Mouse (Mus musculus) splenic B cell, adult 2 months (primary cell): Measurements from ENCODE around the gene Fntb.
"Not testable (repeated sequence)": the region's sequence is repeated elsewhere in the genome, so short reads cannot be mapped to it uniquely, and the experiment has no call there.

ENCODE experiments used
- DNase-seq: peaks from one replicate; pipeline ENCODE4 v3.0.0-alpha.2; 2011; ENCODE audit warnings: low read depth, low spot score
- H3K27me3 ChIP-seq: 2 replicates; pipeline ENCODE4 v1.6.1; 2012; ENCODE audit warnings: mild to moderate bottlenecking, low read length, moderate library complexity, mixed read lengths; ENCODE audit not compliant: control insufficient read depth, poor library complexity, insufficient read depth, severe bottlenecking
- H3K36me3 ChIP-seq: 2 replicates; pipeline ENCODE4 v1.6.1; 2012; ENCODE audit warnings: mild to moderate bottlenecking, low read length, moderate library complexity, mixed read lengths; ENCODE audit not compliant: control insufficient read depth, poor library complexity, insufficient read depth, severe bottlenecking

Gene Fntb

DNA sequence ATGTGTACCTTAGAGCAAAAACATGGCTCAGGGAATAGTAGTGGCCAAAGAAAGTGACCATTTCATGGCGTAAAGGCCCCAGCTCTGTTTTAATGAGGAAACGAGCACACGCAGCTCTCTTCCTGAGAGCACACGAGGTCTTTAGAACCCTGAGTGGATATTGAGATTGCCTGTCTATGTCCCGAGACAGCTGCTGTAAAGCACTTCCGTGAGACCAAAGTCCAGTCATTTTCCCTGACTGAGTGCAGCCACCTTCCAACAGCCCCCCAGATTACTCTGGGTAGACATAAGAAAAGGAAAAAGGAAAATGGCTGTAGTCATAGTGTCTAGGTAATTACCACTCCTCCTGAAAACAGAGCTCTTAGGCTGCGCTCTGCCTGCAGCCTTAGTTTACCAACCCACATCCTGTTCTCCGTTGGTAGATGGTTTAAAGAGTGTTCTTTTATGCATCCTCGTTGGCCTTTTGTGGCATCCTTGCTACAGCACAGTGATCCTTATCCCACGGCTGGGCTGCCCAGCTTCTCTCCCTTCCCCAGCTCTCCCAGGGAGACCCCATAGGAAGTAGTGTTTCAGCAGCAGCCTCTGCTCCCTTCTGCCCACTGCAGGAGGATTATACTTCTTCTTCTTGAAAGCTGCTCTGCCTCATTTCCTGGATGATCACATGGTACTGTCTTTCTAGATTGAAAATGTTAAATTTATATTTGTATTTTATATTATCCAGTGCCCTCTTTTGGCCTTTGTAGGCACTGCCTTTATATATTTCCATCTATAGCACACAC, 13.1 kb downstream of the Fntb start:
- Histone ChIP-seq H3K36me3 (peaks cover 9% of the 10 kb centered on the region; the same call in 1 of the 2 replicates), H3K27me3 (no peaks in the 10 kb centered on the region)
- DNase-seq = peak; percentile 32

DNA sequence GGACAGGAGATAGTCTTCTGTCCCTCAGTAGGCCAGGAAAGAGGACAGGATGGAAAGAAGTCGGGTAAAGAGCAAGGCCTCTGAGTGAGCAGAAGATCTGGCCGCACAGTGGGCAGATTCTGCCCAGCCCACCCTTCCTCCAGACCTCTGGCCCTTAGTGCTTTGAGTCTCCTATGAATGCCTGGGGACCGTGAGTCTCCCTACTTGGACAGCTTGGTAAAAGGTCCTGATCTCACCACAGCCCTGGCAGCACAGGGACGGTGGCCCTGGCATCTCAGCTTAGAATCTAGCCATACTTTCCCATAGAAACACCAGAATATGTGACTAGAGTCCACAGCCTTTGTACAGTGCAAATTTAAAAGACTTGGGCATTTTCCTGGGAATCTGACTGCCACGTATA, 14.6 kb downstream of the Fntb start:
- no peak for DNase-seq
- Histone ChIP-seq H3K36me3 (peaks cover 9% of the 10 kb centered on the region; the same call in 1 of the 2 replicates), H3K27me3 (no peaks in the 10 kb centered on the region)

DNA sequence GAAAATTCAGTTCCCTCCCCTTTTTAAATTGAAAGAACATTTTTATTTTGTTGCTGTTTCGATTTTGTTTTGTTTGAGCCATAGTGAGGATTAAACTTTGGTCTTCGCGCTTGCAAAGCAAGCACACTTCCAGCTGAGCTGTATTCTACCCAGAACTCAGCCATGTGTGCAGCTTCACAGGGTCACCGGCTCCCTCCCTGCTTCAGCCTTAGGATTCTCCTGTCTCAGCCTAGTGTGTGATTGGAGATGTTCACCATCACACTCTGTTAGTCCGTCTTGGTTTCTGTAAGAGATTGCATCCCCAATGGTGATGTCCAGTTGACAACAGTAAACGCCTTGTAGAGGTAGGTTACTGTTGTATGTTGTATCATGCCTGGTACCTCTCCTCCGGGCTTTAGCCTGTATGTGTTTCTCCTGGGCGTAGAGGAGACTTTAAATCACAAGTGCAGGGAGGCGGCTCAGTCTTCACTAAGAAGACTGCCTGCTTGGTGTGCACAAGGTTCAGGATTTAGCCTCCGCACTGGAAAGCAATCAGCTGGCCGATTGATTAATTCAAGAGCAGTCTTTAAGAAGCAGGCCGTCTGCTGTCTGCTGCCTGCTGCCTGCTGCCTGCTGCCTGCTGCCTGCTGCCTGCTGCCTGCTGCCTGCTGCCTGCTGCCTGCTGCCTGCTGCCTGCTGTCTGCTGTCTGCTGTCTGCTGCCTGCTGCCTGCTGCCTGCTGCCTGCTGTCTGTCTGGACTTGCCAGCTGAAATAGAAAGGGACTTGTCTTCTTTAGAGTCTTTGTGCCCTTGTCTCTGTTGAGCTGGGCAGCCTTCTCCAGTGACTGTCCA, 15.5 kb downstream of the Fntb start:
- DNase-seq = no peak
- H3K36me3 ChIP-seq = peaks cover 5% of the 10 kb centered on the region; the same call in 1 of the 2 replicates
- no peaks in the 10 kb centered on the region for H3K27me3 ChIP-seq

DNA sequence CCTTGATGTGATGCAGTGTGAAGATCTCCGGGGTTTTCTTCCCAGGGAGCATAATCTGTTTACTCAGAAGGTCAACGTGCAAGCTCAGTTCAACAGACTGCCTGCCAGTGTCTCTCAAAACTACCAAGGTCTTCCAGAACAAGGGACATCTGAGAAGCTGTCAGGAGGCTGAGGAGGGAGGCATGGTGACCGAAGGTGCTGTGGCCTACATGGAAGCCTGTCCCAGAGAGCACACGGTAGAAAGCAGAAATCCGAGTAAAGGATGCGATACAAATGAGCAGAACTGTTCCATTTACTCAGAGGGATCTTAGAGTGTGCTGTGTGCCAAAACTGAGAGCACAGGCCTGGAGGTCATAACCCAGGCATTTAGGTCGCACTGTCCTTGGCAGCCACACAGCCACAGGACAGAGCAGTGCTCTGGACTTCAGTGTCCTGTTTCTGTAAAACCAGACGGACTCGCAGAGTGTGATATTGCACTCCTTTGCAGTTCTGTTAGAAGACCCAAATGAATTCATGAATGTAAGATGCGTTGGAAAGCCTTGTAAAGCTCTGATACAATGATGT, 18.7 kb downstream of the Fntb start:
- Histone ChIP-seq H3K27me3 (no peaks in the 10 kb centered on the region), H3K36me3 (peaks cover 4% of the 10 kb centered on the region; the same call in 1 of the 2 replicates)
- DNase-seq = no peak

DNA sequence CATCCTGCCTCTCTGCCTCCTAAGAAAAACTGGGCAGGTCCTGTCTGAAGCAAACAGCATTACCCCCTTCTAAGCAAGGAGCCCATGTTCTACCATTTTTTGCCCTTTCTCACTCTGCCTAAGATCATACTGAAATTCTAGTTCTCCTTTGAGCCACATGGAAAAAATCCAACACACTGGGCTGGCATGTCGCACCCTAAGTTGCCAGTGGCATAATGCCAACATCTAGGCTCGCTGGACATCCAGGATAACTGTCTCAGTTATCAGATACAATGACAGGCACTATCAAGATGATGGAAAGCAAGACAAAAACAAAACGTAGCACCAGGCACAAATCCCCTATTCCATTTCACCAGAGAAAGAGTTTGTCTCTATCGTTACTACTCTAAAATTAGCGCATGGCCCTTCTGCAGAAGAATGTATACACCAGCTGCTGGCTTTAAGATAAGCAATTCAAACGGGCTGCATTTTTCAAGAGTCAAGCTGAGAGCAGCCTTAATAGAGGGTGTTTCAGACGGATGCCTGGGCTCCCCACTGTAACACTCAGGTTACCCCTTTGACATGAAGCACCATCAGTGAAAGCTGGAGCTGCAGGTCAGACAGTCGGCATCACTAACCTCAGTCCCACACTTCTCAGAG, 25.2 kb downstream of the Fntb start:
- Histone ChIP-seq H3K27me3 (no peaks in the 10 kb centered on the region), H3K36me3 (no peaks in the 10 kb centered on the region)
- no peak for DNase-seq

DNA sequence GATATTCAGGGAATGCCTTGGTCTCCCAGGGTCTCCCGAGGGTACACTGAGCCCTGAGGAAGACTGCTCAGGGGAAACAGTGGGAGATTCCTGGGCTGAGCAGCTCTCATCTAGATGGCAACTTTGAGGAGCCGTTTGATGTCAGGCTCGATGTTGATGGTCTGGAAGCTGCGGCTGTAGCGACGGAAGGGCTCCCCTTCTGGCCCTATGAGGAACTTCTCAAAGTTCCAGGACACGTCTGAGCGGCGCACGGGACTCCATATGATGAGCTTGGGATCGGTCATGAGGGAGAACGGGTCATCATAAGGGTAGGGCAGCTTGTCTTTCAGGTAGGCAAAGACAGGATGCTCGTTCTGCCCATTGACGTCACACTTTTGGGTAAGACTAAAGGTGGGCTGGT, 27.2 kb downstream of the Fntb start:
- H3K27me3 ChIP-seq, H3K36me3 ChIP-seq, DNase-seq: not testable (repeated sequence)

DNA sequence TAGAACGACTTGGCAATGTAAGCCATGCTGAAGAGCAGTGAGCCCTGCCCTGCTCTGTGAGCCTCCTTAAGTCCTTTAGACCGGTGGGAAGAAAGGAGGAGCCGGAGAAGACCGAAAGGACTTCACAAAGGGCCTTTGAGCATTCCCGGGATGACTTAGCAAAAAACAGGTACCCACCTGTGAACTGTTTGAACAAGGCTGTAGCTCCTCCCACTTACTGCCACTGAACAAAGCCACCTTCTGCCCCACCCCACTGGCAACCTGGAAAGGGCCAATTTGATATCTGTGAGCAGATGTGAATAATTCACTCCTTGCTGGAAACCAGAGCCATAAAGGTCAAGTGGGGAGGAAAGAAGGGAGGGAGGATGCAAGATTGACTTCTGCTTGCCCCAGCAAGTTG, 30.0 kb downstream of the Fntb start, which contains the start of gene Gpx2:
Gpx2 (minus strand) TSS at position 205 of the 400 bp plus-strand sequence.
- H3K36me3 ChIP-seq = no peaks in the 10 kb centered on the region
- DNase-seq = no peak
- no peaks in the 10 kb centered on the region for H3K27me3 ChIP-seq

DNA sequence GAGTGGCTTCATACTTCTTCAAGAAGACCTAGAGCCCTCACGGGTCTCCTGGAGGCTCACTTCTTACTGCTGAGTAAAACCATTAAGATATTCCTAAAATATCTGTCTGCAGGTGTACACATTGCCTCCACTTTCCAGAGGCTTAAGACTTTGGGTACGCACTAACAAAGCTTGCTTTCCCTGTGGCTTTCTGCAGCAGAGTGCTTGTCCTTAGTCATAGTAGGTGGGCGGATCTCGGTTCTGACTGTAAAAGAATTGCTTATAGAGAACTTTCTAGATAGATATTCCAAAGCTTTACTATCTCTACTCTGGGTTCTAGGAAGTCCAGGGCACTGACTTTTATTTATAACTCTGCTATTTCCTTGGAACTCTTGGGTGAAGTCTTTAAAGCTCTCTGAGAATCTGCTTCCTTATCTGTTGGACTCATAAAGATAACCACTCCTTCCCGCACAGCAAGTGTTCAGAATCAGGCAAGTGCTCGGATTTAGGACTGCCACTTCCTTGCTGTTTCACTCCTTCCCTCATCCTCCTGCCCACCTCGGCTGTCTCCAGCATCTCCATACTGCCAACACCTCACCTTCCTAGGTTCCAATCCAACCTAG, 31.6 kb downstream of the Fntb start:
- H3K27me3 ChIP-seq = no peaks in the 10 kb centered on the region
- no peaks in the 10 kb centered on the region for H3K36me3 ChIP-seq
- DNase-seq = no peak

DNA sequence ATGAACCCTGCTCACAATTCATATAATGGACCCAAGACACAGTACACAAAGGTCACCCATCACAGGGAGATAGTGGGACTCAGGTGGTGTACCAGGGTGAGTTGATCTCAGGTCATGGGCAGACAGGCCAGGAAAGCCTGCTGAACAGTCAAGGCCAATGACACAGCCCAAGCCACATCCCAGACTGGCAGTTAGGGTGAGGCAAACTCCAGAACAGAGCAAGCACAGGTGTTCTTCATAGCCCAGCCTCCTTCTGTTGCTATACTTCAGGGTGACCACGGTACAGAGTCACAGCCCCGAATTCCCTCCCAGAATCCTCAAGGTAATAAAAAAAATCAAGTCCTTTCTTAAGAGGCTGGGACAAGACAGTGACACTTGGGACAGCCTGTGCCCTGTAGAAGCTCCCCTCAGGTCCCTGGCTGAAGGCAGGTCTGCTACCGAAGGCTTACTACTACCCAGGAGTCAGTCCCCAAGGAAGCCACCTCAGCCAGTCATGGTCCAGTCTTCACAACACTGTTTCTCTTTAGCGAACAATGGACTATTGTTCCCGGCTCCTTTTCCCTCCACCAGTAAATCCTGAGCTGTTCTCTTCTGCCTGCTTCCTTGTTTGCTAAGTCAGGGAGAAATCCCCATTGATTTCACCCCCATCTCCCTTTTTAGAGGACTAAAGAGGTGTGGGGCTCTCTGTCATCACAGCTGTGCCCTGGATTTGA, 32.8 kb downstream of the Fntb start:
- no peak for DNase-seq
- H3K36me3 ChIP-seq = no peaks in the 10 kb centered on the region
- no peaks in the 10 kb centered on the region for H3K27me3 ChIP-seq

DNA sequence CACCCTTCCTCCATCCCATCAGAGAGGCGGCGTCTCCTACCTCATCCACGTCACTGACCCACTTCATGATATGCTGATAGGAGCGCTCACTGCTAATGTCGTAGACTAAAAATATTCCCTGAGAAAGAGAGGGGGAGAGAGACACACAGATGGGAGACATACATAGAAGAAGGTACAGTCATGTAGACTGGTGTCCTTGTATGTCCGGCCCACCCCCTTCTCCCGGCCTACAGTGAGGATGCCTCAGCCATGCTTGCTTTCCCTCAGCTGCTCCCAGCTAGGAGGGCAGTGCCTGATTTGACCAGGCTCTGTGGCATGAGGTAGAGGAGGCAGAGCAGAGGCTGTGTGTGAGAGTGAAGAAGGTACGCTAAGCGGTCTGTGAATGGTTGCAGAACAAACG, 37.6 kb downstream of the Fntb start:
- Histone ChIP-seq H3K36me3 (no peaks in the 10 kb centered on the region), H3K27me3 (no peaks in the 10 kb centered on the region)
- no peak for DNase-seq

DNA sequence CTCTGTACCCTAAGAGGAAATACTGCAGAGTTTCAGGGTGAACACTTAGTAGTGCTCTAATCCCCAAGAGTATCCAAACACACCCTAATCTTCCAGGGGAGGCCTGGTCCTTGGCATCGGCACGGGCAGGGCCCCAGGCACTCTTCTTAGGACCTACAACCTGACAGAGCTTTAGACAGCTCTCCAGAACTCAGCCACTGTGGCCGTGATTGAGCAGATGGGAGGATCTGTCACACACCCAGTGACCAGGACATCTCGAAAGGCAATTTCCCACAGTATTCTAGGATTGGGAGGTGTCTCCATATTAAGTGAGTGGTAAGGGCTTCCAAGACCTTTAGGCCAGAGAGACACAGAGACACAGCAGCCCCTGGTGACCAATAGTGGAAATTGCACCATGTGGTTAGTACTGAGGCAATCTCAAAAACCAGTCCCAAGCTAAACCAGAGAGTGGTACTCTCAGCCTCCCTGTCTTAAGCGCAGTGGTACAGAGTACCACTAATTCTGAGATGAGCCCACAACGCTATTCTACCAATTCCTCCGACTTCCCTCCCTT, 38.4 kb downstream of the Fntb start:
- peak; percentile 63 for DNase-seq
- Histone ChIP-seq H3K27me3 (no peaks in the 10 kb centered on the region), H3K36me3 (no peaks in the 10 kb centered on the region)

DNA sequence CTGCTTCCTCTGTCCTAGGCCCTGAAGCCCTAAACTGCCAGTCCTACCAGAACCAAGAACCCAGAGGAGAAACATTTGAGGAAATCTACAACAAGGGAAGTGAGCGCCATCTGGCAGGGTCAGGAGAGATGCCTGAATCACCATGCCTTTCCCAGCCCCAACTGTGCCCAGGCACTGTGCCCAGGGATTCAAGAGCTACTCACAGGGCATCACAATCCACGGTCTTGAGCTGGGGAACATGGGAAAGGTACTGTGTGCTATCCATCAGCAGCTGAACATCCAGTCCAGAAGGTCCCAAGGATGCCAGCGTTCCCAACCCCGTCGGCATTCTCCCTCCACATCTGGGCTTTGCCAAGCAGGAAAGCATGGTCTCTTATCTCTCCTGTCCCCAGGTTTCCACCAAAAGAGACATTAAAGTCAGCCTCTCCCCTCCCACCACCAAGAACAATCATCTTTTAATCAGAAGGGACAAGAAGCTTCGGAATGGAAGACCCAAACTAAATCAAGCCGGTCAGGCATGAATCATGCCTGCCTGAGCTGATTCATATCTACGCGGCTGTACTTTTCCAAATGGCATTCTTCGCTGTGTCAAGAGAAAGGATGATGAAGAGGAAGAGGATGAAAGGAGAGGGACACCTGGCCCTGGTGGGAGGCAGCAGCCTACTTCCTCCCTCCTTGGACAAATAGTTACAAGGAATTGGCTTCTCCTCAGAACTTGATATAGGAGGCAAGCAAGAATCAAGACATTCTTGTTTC, 39.8 kb downstream of the Fntb start:
- H3K36me3 ChIP-seq = no peaks in the 10 kb centered on the region
- DNase-seq = no peak

DNA sequence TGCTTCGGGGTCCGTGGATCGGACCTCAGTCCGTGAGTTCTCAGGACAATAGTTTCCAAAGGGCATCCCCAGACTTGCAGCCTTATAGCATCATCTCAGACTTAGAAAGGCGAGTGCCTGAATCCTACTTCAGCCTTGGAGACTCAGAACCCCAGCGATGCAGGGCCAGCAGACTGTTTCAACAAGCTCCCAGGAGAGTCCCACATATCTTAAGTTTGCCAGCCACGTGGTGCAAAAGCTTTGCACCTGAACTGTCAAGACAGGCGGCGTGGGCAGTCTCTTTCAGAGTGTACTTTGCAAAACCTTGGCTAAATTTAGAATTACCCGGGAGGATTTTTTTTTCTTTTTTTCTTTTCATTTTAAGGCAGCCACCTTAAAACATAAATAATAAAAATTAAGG, 42.4 kb downstream of the Fntb start:
- DNase-seq = no peak
- H3K27me3 ChIP-seq = no peaks in the 10 kb centered on the region
- H3K36me3 ChIP-seq = no peaks in the 10 kb centered on the region

More for the DNA sequence above, 39.8 kb downstream of the Fntb start:
- H3K27me3 ChIP-seq = no peaks in the 10 kb centered on the region
